Mouse (Mus musculus) megakaryocyte, embryonic 14.5 days (primary cell): ENCODE measurements around the gene Mllt6. TPM values are rescaled to one million over a fixed set of nuclear protein-coding genes. Genes with fewer than 3 reads are reported as not detected.
"Not testable (repeated sequence)": the region's sequence is repeated elsewhere in the genome, so short reads cannot be mapped to it uniquely, and the experiment has no call there.

Experiments
- H3K27me3 ChIP-seq: replicated peaks from 2 replicates; pipeline ENCODE3; 2012; ENCODE audit warnings: inconsistent platforms
- H3K36me3 ChIP-seq: replicated peaks from 2 replicates; pipeline ENCODE3; 2012; ENCODE audit warnings: low read length, inconsistent platforms, mixed read lengths
- H3K4me1 ChIP-seq: 2 replicates; pipeline ENCODE4 v1.6.1; 2012; ENCODE audit warnings: inconsistent platforms
- H3K4me3 ChIP-seq: replicated peaks from 2 replicates; pipeline ENCODE3; 2012; ENCODE audit warnings: moderate library complexity, mild to moderate bottlenecking, inconsistent platforms
- H3K9me3 ChIP-seq: 2 replicates; pipeline ENCODE4 v1.6.1; 2012; ENCODE audit warnings: inconsistent platforms
- FLI1 ChIP-seq: IDR thresholded peaks from 2 replicates; pipeline ENCODE4 v1.6.1; 2012; ENCODE audit warnings: low read length, inconsistent platforms, mixed read lengths
- GATA1 ChIP-seq: IDR thresholded peaks from 3 replicates; pipeline ENCODE4 v1.6.1; 2012; ENCODE audit warnings: mixed read lengths, low read length, inconsistent platforms, borderline replicate concordance
- polyA plus RNA-seq: library from polyadenylated mRNA; stranded (reverse); fragments of >175 nt; gene quantifications from 2 replicates; pipeline ENCODE4 v1.2.3, GENCODE M21; 2012; ENCODE audit warnings: low replicate concordance; ENCODE audit not compliant: insufficient read depth

The Mllt6 gene
- polyA plus RNA-seq, 1 experiment = 8.6 TPM

DNA sequence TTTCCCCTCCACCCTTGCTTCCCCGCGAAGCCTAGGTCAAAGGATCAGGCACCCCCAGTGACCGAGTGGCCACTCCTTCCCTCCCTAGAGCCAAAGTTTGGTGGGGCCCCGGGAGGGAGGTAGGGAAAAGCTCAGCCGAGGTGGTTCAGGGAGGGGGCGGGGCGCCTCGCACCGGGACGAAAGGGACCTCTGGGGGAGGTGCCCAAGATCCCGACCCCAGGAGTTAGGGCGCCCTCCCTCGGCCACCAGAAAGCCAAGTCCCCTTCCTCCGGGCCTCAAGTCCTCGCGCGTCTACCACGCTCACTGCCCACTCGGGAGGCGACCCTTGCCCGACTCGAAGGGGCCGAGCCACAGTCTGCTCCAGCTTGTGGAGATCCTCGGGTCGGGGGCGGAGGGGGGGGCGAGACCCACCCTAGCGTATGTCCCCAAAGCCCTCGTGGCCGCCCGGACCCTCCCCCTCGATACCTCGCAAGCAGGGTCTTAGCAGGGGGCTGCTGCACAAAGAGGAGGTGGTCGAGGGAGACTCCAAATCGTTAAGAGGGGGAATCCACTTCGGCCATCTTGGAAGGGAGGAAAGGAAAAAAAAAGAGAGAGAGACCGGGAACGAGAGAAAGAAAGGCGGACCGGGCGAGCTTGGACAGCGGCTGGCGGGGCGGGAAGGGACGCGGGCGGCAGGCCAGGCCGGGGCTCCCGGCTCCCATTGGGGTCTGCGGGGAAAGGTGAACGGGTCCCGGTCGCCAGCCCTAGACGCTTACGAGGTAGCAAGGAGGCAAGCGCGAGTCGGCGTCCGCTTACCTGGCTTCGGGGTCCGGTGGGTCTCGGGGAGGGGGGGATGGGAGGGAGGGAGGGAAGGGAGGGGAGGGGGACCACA is 35.8 kb downstream of the Mllt6 start:
- Histone ChIP-seq H3K4me1 (peaks cover 62% of the 10 kb centered on the region), H3K9me3 (no peaks in the 10 kb centered on the region), H3K36me3 (peaks cover 4% of the 10 kb centered on the region), H3K27me3 (peaks cover 3% of the 10 kb centered on the region), H3K4me3 (peak overlapping the region; percentile 100)
- TF ChIP-seq GATA1 = no peak
- no peak for TF ChIP-seq FLI1

DNA sequence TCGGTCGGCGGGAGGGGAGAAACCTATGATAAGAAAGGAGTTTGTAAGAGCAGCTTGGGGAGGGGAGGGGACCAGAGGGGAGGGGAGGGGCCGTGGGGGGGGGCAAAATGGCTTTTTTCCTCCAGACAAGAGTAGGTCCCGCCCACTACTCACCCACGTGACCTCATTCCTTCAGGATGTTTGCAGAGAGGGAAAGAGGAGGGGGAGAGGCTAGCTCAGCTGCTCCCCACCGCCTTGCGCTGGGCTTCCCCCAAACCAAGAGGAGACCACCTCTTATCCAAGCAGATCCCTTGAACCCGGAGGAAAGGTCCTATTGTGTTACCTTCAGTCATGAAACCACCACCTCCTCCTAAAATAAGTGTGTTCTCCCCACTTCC is 36.4 kb downstream of the Mllt6 start:
- H3K9me3 ChIP-seq = no peaks in the 10 kb centered on the region
- peaks cover 3% of the 10 kb centered on the region for H3K27me3 ChIP-seq
- TF ChIP-seq GATA1 (no peak), FLI1 (no peak)
- H3K4me1 ChIP-seq = peaks cover 68% of the 10 kb centered on the region
- H3K36me3 ChIP-seq = peaks cover 8% of the 10 kb centered on the region
- H3K4me3 ChIP-seq = peak overlapping the region; percentile 100

- TF ChIP-seq GATA1 (no peak), FLI1 (no peak)
- Histone ChIP-seq H3K9me3 (no peaks in the 10 kb centered on the region), H3K27me3 (peaks cover 3% of the 10 kb centered on the region), H3K4me3 (peak within 1 kb of the TSS; percentile 100), H3K36me3 (peaks cover 10% of the 10 kb centered on the region), H3K4me1 (peaks cover 74% of the 10 kb centered on the region)
Observed at GRCm38 (mm10) chr11:97700003-97700745, 37.0 kb downstream of the Mllt6 start, which contains the start of gene Pcgf2. TSS of gene Pcgf2 (minus strand) at chr11:97700497.

DNA sequence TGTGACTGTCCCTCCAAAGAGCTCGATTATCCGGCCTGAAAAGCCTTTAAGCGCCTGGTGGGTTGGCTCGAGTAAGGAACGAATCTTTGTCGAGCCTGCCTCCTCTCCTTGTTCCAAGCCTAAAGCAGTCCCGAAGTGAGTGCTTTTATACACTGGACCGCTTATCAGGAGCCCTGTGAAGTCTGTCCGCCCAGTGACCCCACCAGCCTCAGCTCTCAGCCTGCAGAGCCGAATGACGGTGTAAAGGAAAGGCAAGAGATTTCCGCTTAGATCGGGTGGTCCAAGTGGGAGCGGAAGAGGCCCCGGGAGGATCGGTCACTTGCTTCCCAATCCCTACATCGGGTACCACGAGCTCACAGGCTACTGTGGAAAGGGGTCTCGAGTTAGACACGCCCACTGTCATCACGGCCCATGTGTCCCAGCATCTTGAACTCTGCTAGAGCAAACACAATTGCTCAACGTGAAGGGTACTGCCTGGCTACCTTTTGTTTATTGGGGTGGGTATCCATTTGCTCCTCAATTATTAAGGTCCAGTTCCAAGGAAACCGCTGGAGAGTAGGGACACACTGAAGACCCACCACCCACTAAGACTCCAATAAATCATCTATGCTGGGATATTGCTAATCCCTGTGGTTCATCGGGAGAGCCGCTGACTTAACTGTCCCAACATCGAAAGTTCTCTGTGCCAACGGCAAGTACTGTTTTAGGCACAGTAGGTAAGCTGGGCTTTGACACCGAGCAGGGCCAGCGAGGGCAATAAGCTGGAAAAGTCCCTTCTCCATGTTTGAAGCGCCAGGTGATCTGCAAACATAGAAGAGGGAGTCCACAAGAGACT is 37.7 kb downstream of the Mllt6 start:
- Histone ChIP-seq H3K4me3 (peak overlapping the region; percentile 100), H3K27me3 (peaks cover 3% of the 10 kb centered on the region), H3K4me1 (peaks cover 75% of the 10 kb centered on the region), H3K36me3 (peaks cover 14% of the 10 kb centered on the region), H3K9me3 (no peaks in the 10 kb centered on the region)
- no peak for TF ChIP-seq GATA1
- no peak for TF ChIP-seq FLI1

GRCm38 (mm10) chr11:97701581-97702392 is 38.6 kb downstream of the Mllt6 start:
- Histone ChIP-seq H3K4me1 (peaks cover 77% of the 10 kb centered on the region), H3K4me3 (peak overlapping the region; percentile 100), H3K36me3 (peaks cover 22% of the 10 kb centered on the region), H3K9me3 (no peaks in the 10 kb centered on the region), H3K27me3 (peaks cover 3% of the 10 kb centered on the region)
- no peak for TF ChIP-seq GATA1
- no peak for TF ChIP-seq FLI1

DNA sequence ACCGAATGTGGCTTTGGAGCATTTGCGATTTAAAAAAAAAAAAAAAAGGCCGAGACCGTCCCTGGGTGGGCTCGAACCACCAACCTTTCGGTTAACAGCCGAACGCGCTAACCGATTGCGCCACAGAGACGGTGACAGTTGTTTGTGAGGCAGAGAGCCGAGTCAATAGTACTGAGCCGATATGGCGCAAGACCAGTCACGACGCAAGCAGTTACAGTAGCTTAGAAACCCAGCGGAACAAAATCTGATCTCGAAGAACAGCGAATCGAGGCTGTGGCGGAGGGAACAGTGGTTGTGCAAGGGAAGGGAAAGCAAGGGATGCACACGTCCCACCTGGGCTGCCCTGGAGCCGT is 39.2 kb downstream of the Mllt6 start:
- no peak for TF ChIP-seq FLI1
- no peak for TF ChIP-seq GATA1
- Histone ChIP-seq H3K9me3 (no peaks in the 10 kb centered on the region), H3K36me3 (peaks cover 28% of the 10 kb centered on the region), H3K27me3 (peaks cover 3% of the 10 kb centered on the region), H3K4me3 (peak overlapping the region; percentile 100), H3K4me1 (peaks cover 79% of the 10 kb centered on the region)

GRCm38 (mm10) chr11:97703039-97703826 is 40.0 kb downstream of the Mllt6 start, which contains the start of gene Psmb3:
TSS of gene Psmb3 (plus strand) at chr11:97703399.
- no peaks in the 10 kb centered on the region for H3K9me3 ChIP-seq
- H3K36me3 ChIP-seq = peaks cover 35% of the 10 kb centered on the region
- peaks cover 3% of the 10 kb centered on the region for H3K27me3 ChIP-seq
- TF ChIP-seq GATA1 (no peak), FLI1 (no peak)
- H3K4me1 ChIP-seq = peaks cover 71% of the 10 kb centered on the region
- H3K4me3 ChIP-seq = peak within 1 kb of the TSS; percentile 100

GRCm38 (mm10) chr11:97710067-97710466 is 46.9 kb downstream of the Mllt6 start:
- Histone ChIP-seq H3K4me1 (peaks cover 44% of the 10 kb centered on the region), H3K36me3 (peaks cover 84% of the 10 kb centered on the region)
- not testable (repeated sequence) for H3K9me3 ChIP-seq, H3K4me3 ChIP-seq, H3K27me3 ChIP-seq
